In the genomic region with DNA sequence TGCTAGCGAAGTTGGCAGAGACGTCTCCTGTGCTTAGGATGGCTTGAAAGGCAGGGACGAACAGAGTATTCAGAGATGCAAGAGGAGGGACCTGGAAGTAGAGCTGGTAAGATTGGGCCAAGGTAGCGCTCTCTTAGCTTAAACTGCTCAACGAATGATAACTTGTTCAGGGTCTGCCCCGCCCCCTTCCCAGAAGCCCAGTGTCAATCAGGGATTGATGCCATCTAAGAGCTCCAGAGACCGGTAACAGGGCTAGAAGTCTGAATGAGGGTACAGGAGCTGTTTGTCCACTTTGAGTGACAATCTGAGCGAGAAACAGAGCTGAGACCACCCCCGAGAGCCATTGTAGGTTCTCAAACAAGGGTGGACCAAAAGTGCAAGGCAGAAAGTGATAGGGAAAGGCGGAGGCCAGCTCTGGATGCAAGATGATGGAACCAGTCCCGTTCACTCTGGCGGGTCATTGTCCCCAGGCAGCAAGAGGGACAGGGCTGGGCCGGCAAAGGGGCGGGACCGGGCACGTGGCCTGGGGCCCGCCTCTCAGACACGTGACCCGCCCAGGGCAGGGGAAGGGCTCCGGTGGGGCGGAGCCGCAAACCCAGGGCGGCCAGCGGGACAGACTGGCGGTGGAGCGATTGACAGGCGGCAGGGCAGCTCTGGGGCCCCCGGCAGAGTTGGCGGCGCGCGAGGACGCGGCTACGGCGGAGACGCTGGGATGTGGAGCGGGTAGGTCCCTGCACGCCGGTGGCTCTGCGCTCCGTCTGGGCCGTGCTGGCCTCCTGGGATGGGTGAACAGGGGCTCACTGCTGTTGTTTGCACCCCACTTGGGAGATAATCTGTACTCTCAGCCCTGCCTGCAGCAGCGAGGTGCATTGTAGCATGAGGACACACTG, we compare ENCODE assay signal across 8 mouse cellular contexts. TPM values are rescaled to one million over a fixed set of nuclear protein-coding genes. Genes with fewer than 3 reads are reported as not detected.
DNase-seq lines count a peak whose midpoint lies in the region; ATAC-seq and TF ChIP-seq lines count a peak whose summit lies in the region.

No protein-coding gene starts in this region.

- peaks cover 19% of the 10 kb centered on the region for H3K4me1 ChIP-seq in forebrain, embryonic 13.5 days
- H3K4me1 ChIP-seq in heart, postnatal 0 days (ENCODE audit: control insufficient read depth, insufficient read depth), result peaks cover 21% of the 10 kb centered on the region; the same call in 1 of the 2 replicates
- peaks cover 56% of the 10 kb centered on the region for H3K4me1 ChIP-seq in liver, postnatal 0 days (ENCODE audit: insufficient read depth)
- peaks cover 25% of the 10 kb centered on the region for H3K4me1 ChIP-seq in neural tube, embryonic 12.5 days
- H3K4me1 ChIP-seq in stomach, postnatal 0 days (replicated peaks; ENCODE audit: control insufficient read depth, insufficient read depth), result peaks cover 8% of the 10 kb centered on the region

- peak; percentile 8 to 17 for DNase-seq in CD8-positive naive resting alpha-beta T cell, adult 2 months (ENCODE audit: low read depth in 2 of 2, low spot score in 2 of 2)
- DNase-seq in c-Kit-positive CD71-positive TER-119-positive erythroid progenitor cells, embryonic 14.5 days (ENCODE audit: low spot score), result peak; percentile 89
- peak; percentile 91 for DNase-seq in heart, postnatal 0 days (ENCODE audit: low spot score)
- peak; percentile 93 to 95 for DNase-seq in kidney, postnatal 4 days
- peak; percentile 96 for DNase-seq in liver, postnatal 0 days
- peak; percentile 95 for DNase-seq in stomach, postnatal 0 days (ENCODE audit: low spot score)

- peak overlapping the region; percentile 81 for H3K9ac ChIP-seq in forebrain, embryonic 13.5 days
- H3K9ac ChIP-seq in heart, postnatal 0 days (replicated peaks; ENCODE audit: low read depth, low read length), result peak overlapping the region; percentile 62
- peak overlapping the region; percentile 71 for H3K9ac ChIP-seq in liver, postnatal 0 days (replicated peaks)
- H3K9ac ChIP-seq in neural tube, embryonic 12.5 days, result peak overlapping the region; percentile 72
- H3K9ac ChIP-seq in stomach, postnatal 0 days (ENCODE audit: low read length), result peak overlapping the region; percentile 68

- H3K4me2 ChIP-seq in forebrain, embryonic 13.5 days, result peak overlapping the region; percentile 91
- H3K4me2 ChIP-seq in heart, postnatal 0 days (ENCODE audit: low read depth, low read length), result peak overlapping the region; percentile 88
- H3K4me2 ChIP-seq in liver, postnatal 0 days (ENCODE audit: low read depth, low read length), result peak overlapping the region; percentile 94
- H3K4me2 ChIP-seq in neural tube, embryonic 12.5 days (replicated peaks), result peak overlapping the region; percentile 90
- H3K4me2 ChIP-seq in stomach, postnatal 0 days (replicated peaks; ENCODE audit: low read depth), result peak overlapping the region; percentile 83

- no peaks in the 10 kb centered on the region for H3K36me3 ChIP-seq in forebrain, embryonic 13.5 days (ENCODE audit: poor library complexity, severe bottlenecking)
- no peaks in the 10 kb centered on the region for H3K36me3 ChIP-seq in heart, postnatal 0 days (replicated peaks; ENCODE audit: control insufficient read depth, insufficient read depth, low read length)
- H3K36me3 ChIP-seq in liver, postnatal 0 days (replicated peaks; ENCODE audit: insufficient read depth, low read length), result peaks cover 14% of the 10 kb centered on the region
- H3K36me3 ChIP-seq in neural tube, embryonic 12.5 days, result no peaks in the 10 kb centered on the region
- H3K36me3 ChIP-seq in stomach, postnatal 0 days (ENCODE audit: control insufficient read depth, insufficient read depth, low read length), result no peaks in the 10 kb centered on the region

- no peaks in the 10 kb centered on the region for H3K9me3 ChIP-seq in forebrain, embryonic 13.5 days (replicated peaks)
- H3K9me3 ChIP-seq in heart, postnatal 0 days (replicated peaks; ENCODE audit: control insufficient read depth, low read length), result no peaks in the 10 kb centered on the region
- H3K9me3 ChIP-seq in liver, postnatal 0 days (ENCODE audit: low read length), result no peaks in the 10 kb centered on the region
- H3K9me3 ChIP-seq in neural tube, embryonic 12.5 days, result no peaks in the 10 kb centered on the region
- H3K9me3 ChIP-seq in stomach, postnatal 0 days (ENCODE audit: control insufficient read depth, low read length), result no peaks in the 10 kb centered on the region

- no peak for TF ChIP-seq EP300 in heart, postnatal 0 days (IDR thresholded peaks at IDR 0.05; ENCODE audit: low read depth)
- no peak for TF ChIP-seq EP300 in liver, postnatal 0 days (IDR thresholded peaks at IDR 0.05; ENCODE audit: low read depth)
- no peak for TF ChIP-seq EP300 in stomach, postnatal 0 days (optimal IDR thresholded peaks at IDR 0.05)

- H3K4me3 ChIP-seq in forebrain, embryonic 13.5 days, result peak overlapping the region; percentile 55
- peak overlapping the region; percentile 57 for H3K4me3 ChIP-seq in heart, postnatal 0 days (ENCODE audit: low read depth, low read length)
- H3K4me3 ChIP-seq in liver, postnatal 0 days (ENCODE audit: low read depth, low read length), result peak overlapping the region; percentile 66
- peak overlapping the region; percentile 54 for H3K4me3 ChIP-seq in neural tube, embryonic 12.5 days
- peak overlapping the region; percentile 56 for H3K4me3 ChIP-seq in stomach, postnatal 0 days (ENCODE audit: low read depth, low read length)

- H3K27ac ChIP-seq in forebrain, embryonic 13.5 days, result 0 out of 2 replicates have a peak overlapping the region, but pooled peaks have one; percentile 44
- H3K27ac ChIP-seq in heart, postnatal 0 days (ENCODE audit: low read depth), result peak overlapping the region; percentile 57
- peak overlapping the region; percentile 82 for H3K27ac ChIP-seq in liver, postnatal 0 days (ENCODE audit: low read depth)
- no peak overlapping the region for H3K27ac ChIP-seq in neural tube, embryonic 12.5 days
- H3K27ac ChIP-seq in stomach, postnatal 0 days (replicated peaks), result no peak overlapping the region; the same call in 1 of the 2 replicates

- no peaks in the 10 kb centered on the region for H3K27me3 ChIP-seq in forebrain, embryonic 13.5 days
- no peaks in the 10 kb centered on the region for H3K27me3 ChIP-seq in heart, postnatal 0 days (ENCODE audit: control insufficient read depth, insufficient read depth, low read length)
- no peaks in the 10 kb centered on the region for H3K27me3 ChIP-seq in liver, postnatal 0 days (ENCODE audit: insufficient read depth, low read length)
- 0 out of 2 replicates have a peak, but pooled peaks cover 11% of the 10 kb centered on the region for H3K27me3 ChIP-seq in neural tube, embryonic 12.5 days (replicated peaks)
- H3K27me3 ChIP-seq in stomach, postnatal 0 days (ENCODE audit: control insufficient read depth, insufficient read depth, low read length), result no peaks in the 10 kb centered on the region

- TF ChIP-seq CTCF in heart, postnatal 0 days (IDR thresholded peaks at IDR 0.05; ENCODE audit: low read depth), result no peak
- peak; percentile 9; the same call in 1 of the 2 replicates for TF ChIP-seq CTCF in liver, postnatal 0 days (IDR thresholded peaks at IDR 0.05; ENCODE audit: low read depth)
- no peak for TF ChIP-seq CTCF in stomach, postnatal 0 days (IDR thresholded peaks at IDR 0.05; ENCODE audit: low read depth)

- 6% methylated on average over 43 of the region's 44 CpGs for WGBS in forebrain, embryonic 13.5 days
- 7% methylated on average over 44 of the region's 44 CpGs for WGBS in heart, postnatal 0 days
- WGBS in liver, postnatal 0 days (ENCODE audit: insufficient replicate concordance), result 9% methylated on average over 42 of the region's 44 CpGs
- WGBS in neural tube, embryonic 12.5 days, result 5% methylated on average over 44 of the region's 44 CpGs
- 7% methylated on average over 42 of the region's 44 CpGs for WGBS in stomach, postnatal 0 days

- peak; percentile 97 for ATAC-seq in forebrain, embryonic 13.5 days
- ATAC-seq in heart, postnatal 0 days (ENCODE audit: insufficient read depth, low read depth), result peak; percentile 95
- peak; percentile 85 for ATAC-seq in liver, postnatal 0 days
- peak; percentile 97 for ATAC-seq in neural tube, embryonic 12.5 days (ENCODE audit: low FRiP score, low read depth)
- peak; percentile 94 for ATAC-seq in stomach, postnatal 0 days (ENCODE audit: low FRiP score, low TSS enrichment)

RNA-seq across cellular contexts. Expression of a gene that starts 16.4 kb away (rescaled TPM):
- 14.4 and 15.2 TPM in 2 replicates for polyA plus RNA-seq in forebrain, embryonic 13.5 days (2015; fragmentation: Nextera tagmentation; extraction: Ambion mirVana)
- 16.3 and 27.4 TPM in 2 replicates for total RNA-seq in heart, postnatal 0 days (2014; rRNA removed; ENCODE audit: low replicate concordance)
- 17.9 and 20.7 TPM in 2 replicates for polyA plus RNA-seq in heart, postnatal 0 days (2015; fragmentation: Nextera tagmentation; extraction: Ambion mirVana)
- polyA plus RNA-seq in liver, postnatal 0 days (2015; fragmentation: Nextera tagmentation; extraction: Ambion mirVana), result 74.9 and 80.9 TPM in 2 replicates
- 26.3 and 29.6 TPM in 2 replicates for polyA plus RNA-seq in neural tube, embryonic 12.5 days (2016; fragmentation: Nextera tagmentation; extraction: Ambion mirVana)
- polyA plus RNA-seq in stomach, postnatal 0 days (2015; fragmentation: Nextera tagmentation; extraction: Ambion mirVana), result 14.7 and 14.8 TPM in 2 replicates

RNA-seq across cellular contexts. Expression of a gene that starts 16.4 kb away (rescaled TPM):
- polyA plus RNA-seq in forebrain, embryonic 13.5 days (2015; fragmentation: Nextera tagmentation; extraction: Ambion mirVana), result 0.76 and 1.2 TPM in 2 replicates
- not detected in 2 replicates for total RNA-seq in heart, postnatal 0 days (2014; rRNA removed; ENCODE audit: low replicate concordance)
- 0.26 and 0.33 TPM in 2 replicates for polyA plus RNA-seq in heart, postnatal 0 days (2015; fragmentation: Nextera tagmentation; extraction: Ambion mirVana)
- polyA plus RNA-seq in liver, postnatal 0 days (2015; fragmentation: Nextera tagmentation; extraction: Ambion mirVana), result 0.08 and 0.13 TPM in 2 replicates
- 1.0 and 1.9 TPM in 2 replicates for polyA plus RNA-seq in neural tube, embryonic 12.5 days (2016; fragmentation: Nextera tagmentation; extraction: Ambion mirVana)
- 0.36 and 0.58 TPM in 2 replicates for polyA plus RNA-seq in stomach, postnatal 0 days (2015; fragmentation: Nextera tagmentation; extraction: Ambion mirVana)

RNA-seq across cellular contexts. Expression of a gene that starts 23.5 kb away (rescaled TPM):
- 5.8 TPM in 2 replicates for polyA plus RNA-seq in forebrain, embryonic 13.5 days (2015; fragmentation: Nextera tagmentation; extraction: Ambion mirVana)
- total RNA-seq in heart, postnatal 0 days (2014; rRNA removed; ENCODE audit: low replicate concordance), result 106 and 156 TPM in 2 replicates
- 21.4 and 23.3 TPM in 2 replicates for polyA plus RNA-seq in heart, postnatal 0 days (2015; fragmentation: Nextera tagmentation; extraction: Ambion mirVana)
- 1.7 and 2.0 TPM in 2 replicates for polyA plus RNA-seq in liver, postnatal 0 days (2015; fragmentation: Nextera tagmentation; extraction: Ambion mirVana)
- polyA plus RNA-seq in neural tube, embryonic 12.5 days (2016; fragmentation: Nextera tagmentation; extraction: Ambion mirVana), result 11.4 and 13.3 TPM in 2 replicates
- polyA plus RNA-seq in stomach, postnatal 0 days (2015; fragmentation: Nextera tagmentation; extraction: Ambion mirVana), result 27.5 and 31.2 TPM in 2 replicates

RNA-seq across cellular contexts. Expression of a gene that starts 37.5 kb away (rescaled TPM):
- 1,364 and 1,444 TPM in 2 replicates for polyA plus RNA-seq in forebrain, embryonic 13.5 days (2015; fragmentation: Nextera tagmentation; extraction: Ambion mirVana)
- 396 and 524 TPM in 2 replicates for total RNA-seq in heart, postnatal 0 days (2014; rRNA removed; ENCODE audit: low replicate concordance)
- 3,148 and 3,286 TPM in 2 replicates for polyA plus RNA-seq in heart, postnatal 0 days (2015; fragmentation: Nextera tagmentation; extraction: Ambion mirVana)
- polyA plus RNA-seq in liver, postnatal 0 days (2015; fragmentation: Nextera tagmentation; extraction: Ambion mirVana), result 4,793 and 5,083 TPM in 2 replicates
- polyA plus RNA-seq in neural tube, embryonic 12.5 days (2016; fragmentation: Nextera tagmentation; extraction: Ambion mirVana), result 1,314 and 1,378 TPM in 2 replicates
- polyA plus RNA-seq in stomach, postnatal 0 days (2015; fragmentation: Nextera tagmentation; extraction: Ambion mirVana), result 2,976 and 2,992 TPM in 2 replicates

Comparison
In these comparisons a context has a peak if more than half of its experiments do, and no peak if none do; other contexts are left out.
1. DNase-seq: peak in every context shown above with its lines; median percentile 96 in liver, postnatal 0 days; 95 in stomach, postnatal 0 days; 94 in kidney, postnatal 4 days; 91 in heart, postnatal 0 days; 89 in c-Kit-positive CD71-positive TER-119-positive erythroid progenitor cells, embryonic 14.5 days; 12 in CD8-positive naive resting alpha-beta T cell, adult 2 months.
2. H3K27ac ChIP-seq: peak in forebrain, embryonic 13.5 days (single experiment), heart, postnatal 0 days (single experiment) and liver, postnatal 0 days (single experiment); none in neural tube, embryonic 12.5 days (single experiment) and stomach, postnatal 0 days (single experiment).
3. Peak in every context shown above with its lines, with median percentiles within 50 percentile points of each other: ATAC-seq, H3K4me2 ChIP-seq, H3K4me3 ChIP-seq and H3K9ac ChIP-seq.